9 mouse cellular contexts compared by ENCODE assay signal in the genomic region with DNA sequence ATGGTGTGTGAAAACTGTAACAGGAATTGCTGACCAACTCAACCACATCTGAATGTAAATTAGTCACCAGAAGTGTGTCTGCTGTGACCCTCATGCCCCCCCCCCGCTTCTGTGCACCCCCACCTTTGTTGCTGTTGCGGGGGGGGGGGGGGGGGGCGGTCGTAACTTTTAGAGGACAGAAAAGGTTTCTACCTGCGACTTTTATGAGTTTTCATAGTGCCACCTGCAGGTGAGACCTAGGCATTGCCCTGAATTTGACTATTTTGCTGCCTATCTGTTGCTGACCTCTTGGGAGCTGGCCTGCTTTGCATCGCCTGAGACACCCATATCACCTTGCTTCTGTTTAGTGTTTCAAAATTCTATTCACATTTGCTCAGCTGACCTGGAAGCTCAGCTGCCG. TPM values are rescaled to one million over a fixed set of nuclear protein-coding genes. Genes with fewer than 3 reads are reported as not detected.
A peak's percentile ranks its signal among the peaks of the same experiment; 100 is the strongest.
DNase-seq lines count a peak whose midpoint lies in the region; ATAC-seq lines count a peak whose summit lies in the region.
"Had no signal": no experiment of that assay in that cellular context is flagged by ENCODE, and none has a peak within 500 bp of the region (broad histone marks: within the 10 kb centered on the region; RNA-seq: fewer than 3 reads in every experiment).

No protein-coding gene starts in this region.

- H3K9ac ChIP-seq in forebrain, embryonic 11.5 days (ENCODE audit: low read length), result no peak overlapping the region
- H3K9ac ChIP-seq in forebrain, embryonic 16.5 days (replicated peaks; ENCODE audit: low read depth, low read length), result no peak overlapping the region

- no peak for ATAC-seq in forebrain, embryonic 11.5 days (replicated peaks; ENCODE audit: low FRiP score)
- ATAC-seq in forebrain, embryonic 16.5 days, result no peak
- 0 out of 2 replicates have a peak, but pooled peaks have one; percentile 17 for ATAC-seq in megakaryocyte progenitor cell, adult 5-6 weeks (replicated peaks; ENCODE audit: poor library complexity)

- H3K27me3 ChIP-seq in forebrain, embryonic 11.5 days (ENCODE audit: control insufficient read depth, insufficient read depth, low read length), result no peaks in the 10 kb centered on the region
- H3K27me3 ChIP-seq in forebrain, embryonic 16.5 days (replicated peaks; ENCODE audit: control insufficient read depth, insufficient read depth, low read length), result no peaks in the 10 kb centered on the region

- no peak overlapping the region for H3K4me2 ChIP-seq in forebrain, embryonic 11.5 days (ENCODE audit: low read depth, low read length, severe bottlenecking)
- H3K4me2 ChIP-seq in forebrain, embryonic 16.5 days (ENCODE audit: low read length), result no peak overlapping the region

- DNase-seq in forebrain, embryonic 11.5 days (ENCODE audit: low spot score), result peak; percentile 75
- DNase-seq in ovary, postnatal 36 days (ENCODE audit: low spot score), result peak; percentile 35
- DNase-seq in ovary, postnatal 10 days (ENCODE audit: low spot score), result no peak
- peak; percentile 80 for DNase-seq in cerebellum, adult 9-11 months
- DNase-seq in kidney, postnatal 14 days, result peak; percentile 63
- DNase-seq in thymus, postnatal 25 days, result peak; percentile 62

- H3K9me3 ChIP-seq in forebrain, embryonic 11.5 days (ENCODE audit: control insufficient read depth, low read length), result no peaks in the 10 kb centered on the region
- H3K9me3 ChIP-seq in forebrain, embryonic 16.5 days (ENCODE audit: control insufficient read depth, low read length), result no peaks in the 10 kb centered on the region

- H3K36me3 ChIP-seq in forebrain, embryonic 11.5 days (ENCODE audit: control insufficient read depth, insufficient read depth, low read length), result no peaks in the 10 kb centered on the region
- H3K36me3 ChIP-seq in forebrain, embryonic 16.5 days (ENCODE audit: control insufficient read depth, insufficient read depth), result no peaks in the 10 kb centered on the region

- H3K27ac ChIP-seq in forebrain, embryonic 11.5 days (ENCODE audit: low read depth, low read length), result no peak overlapping the region
- no peak overlapping the region for H3K27ac ChIP-seq in forebrain, embryonic 16.5 days (ENCODE audit: low read length)

- no peak overlapping the region for H3K4me3 ChIP-seq in forebrain, embryonic 11.5 days (ENCODE audit: low read depth, low read length)
- H3K4me3 ChIP-seq in forebrain, embryonic 16.5 days (replicated peaks; ENCODE audit: low read length), result no peak overlapping the region
- H3K4me3 ChIP-seq: myocyte had no signal

- WGBS in forebrain, embryonic 11.5 days, result 8% methylated on average over 7 of the region's 7 CpGs
- WGBS in forebrain, embryonic 16.5 days, result 7% methylated on average over 4 of the region's 7 CpGs

- H3K4me1 ChIP-seq in forebrain, embryonic 11.5 days (replicated peaks; ENCODE audit: control insufficient read depth, insufficient read depth, low read length), result no peaks in the 10 kb centered on the region; the same call in 1 of the 2 replicates
- peaks cover 6% of the 10 kb centered on the region for H3K4me1 ChIP-seq in forebrain, embryonic 16.5 days (replicated peaks; ENCODE audit: control insufficient read depth, insufficient read depth, low read length)

RNA-seq across cellular contexts. Expression of a gene that starts 6.1 kb away (rescaled TPM):
- 63.0 and 71.4 TPM in 2 replicates for polyA plus RNA-seq in forebrain, embryonic 11.5 days (2014; fragmentation: Nextera tagmentation; extraction: Ambion mirVana)
- 188 and 194 TPM in 2 replicates for polyA plus RNA-seq in forebrain, embryonic 16.5 days (2015; fragmentation: Nextera tagmentation; extraction: Ambion mirVana)
- total RNA-seq in megakaryocyte progenitor cell, adult 5-6 weeks (2015), result 78.1 and 85.5 TPM in 2 replicates
- total RNA-seq in megakaryocyte progenitor cell, adult 5-6 weeks (2017), result 48.5 and 51.7 TPM in 2 replicates

RNA-seq across cellular contexts. Expression of a gene that starts 50.7 kb away (rescaled TPM):
- polyA plus RNA-seq in forebrain, embryonic 11.5 days (2014; fragmentation: Nextera tagmentation; extraction: Ambion mirVana), result 25.9 and 28.9 TPM in 2 replicates
- 29.1 and 29.8 TPM in 2 replicates for polyA plus RNA-seq in forebrain, embryonic 16.5 days (2015; fragmentation: Nextera tagmentation; extraction: Ambion mirVana)
- total RNA-seq in megakaryocyte progenitor cell, adult 5-6 weeks (2015), result 18.3 and 19.0 TPM in 2 replicates
- 22.9 and 24.9 TPM in 2 replicates for total RNA-seq in megakaryocyte progenitor cell, adult 5-6 weeks (2017)
